Comparison of ENCODE assay signal across 8 mouse cellular contexts in the genomic region with DNA sequence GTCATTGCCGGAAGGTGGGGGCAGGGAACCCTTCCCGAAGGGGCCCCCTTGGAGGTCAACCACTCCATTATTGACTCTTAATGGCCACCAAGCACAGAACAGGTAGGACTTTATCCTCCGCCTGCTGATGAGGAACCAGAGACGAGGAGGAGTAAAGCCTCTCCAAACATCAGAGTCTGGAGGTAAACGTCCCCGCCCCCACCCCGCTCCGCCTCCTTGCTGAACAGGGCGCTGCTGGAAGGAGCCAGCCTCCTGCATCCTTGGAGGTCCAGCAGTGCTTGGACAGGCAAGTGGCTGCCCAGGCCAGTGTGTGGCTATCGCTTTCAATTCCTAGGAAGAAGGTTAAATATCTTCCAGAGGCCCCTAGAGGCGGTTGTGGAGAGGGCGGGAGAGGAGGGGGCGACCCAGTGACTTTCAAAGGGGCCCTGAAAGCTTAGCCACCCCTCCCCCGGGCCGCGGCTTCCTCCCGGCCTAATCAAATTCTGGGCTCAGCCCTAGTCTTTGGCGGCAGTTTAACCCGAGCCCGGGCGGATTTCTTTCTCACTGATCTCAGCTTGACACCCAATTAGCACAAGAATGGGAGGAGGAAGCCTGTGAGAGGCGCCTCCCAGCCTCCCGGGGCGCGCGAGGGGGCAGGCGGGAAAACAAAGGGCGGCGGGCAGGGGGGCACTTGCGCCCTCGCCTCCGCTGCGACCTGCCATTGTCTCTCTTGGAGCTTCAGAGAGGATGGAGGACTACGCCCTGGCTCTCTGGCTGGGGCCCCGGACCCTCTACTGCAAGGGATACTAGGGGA. TPM values are rescaled to one million over a fixed set of nuclear protein-coding genes. Genes with fewer than 3 reads are reported as not detected.
DNase-seq lines count a peak whose midpoint lies in the region; ATAC-seq lines count a peak whose summit lies in the region.

A gene (plus strand): TSS at position 51 of the 793 bp plus-strand sequence.

- no peaks in the 10 kb centered on the region for H3K36me3 ChIP-seq in heart, embryonic 11.5 days (ENCODE audit: control insufficient read depth, insufficient read depth, low read length)
- peaks cover 11% of the 10 kb centered on the region for H3K36me3 ChIP-seq in kidney, embryonic 15.5 days
- no peaks in the 10 kb centered on the region for H3K36me3 ChIP-seq in liver, embryonic 12.5 days
- H3K36me3 ChIP-seq in stomach, embryonic 15.5 days, result peaks cover 5% of the 10 kb centered on the region; the same call in 1 of the 2 replicates

- H3K27ac ChIP-seq in heart, embryonic 11.5 days (ENCODE audit: low read depth, low read length), result peak within 1 kb of the TSS; percentile 95
- H3K27ac ChIP-seq in kidney, embryonic 15.5 days, result peak within 1 kb of the TSS; percentile 99
- peak within 1 kb of the TSS; percentile 74 for H3K27ac ChIP-seq in liver, embryonic 12.5 days
- H3K27ac ChIP-seq in stomach, embryonic 15.5 days, result peak within 1 kb of the TSS; percentile 92

- WGBS in heart, embryonic 11.5 days (ENCODE audit: insufficient replicate concordance), result 2% methylated on average over 35 of the region's 35 CpGs
- WGBS in kidney, embryonic 15.5 days, result under 1% methylated on average over 35 of the region's 35 CpGs
- 3% methylated on average over 35 of the region's 35 CpGs for WGBS in liver, embryonic 12.5 days (ENCODE audit: insufficient replicate concordance)
- 1% methylated on average over 34 of the region's 35 CpGs for WGBS in stomach, embryonic 15.5 days

- H3K9me3 ChIP-seq in heart, embryonic 11.5 days (replicated peaks; ENCODE audit: control insufficient read depth, low read length), result no peaks in the 10 kb centered on the region
- no peaks in the 10 kb centered on the region for H3K9me3 ChIP-seq in kidney, embryonic 15.5 days (replicated peaks)
- H3K9me3 ChIP-seq in liver, embryonic 12.5 days (replicated peaks), result no peaks in the 10 kb centered on the region
- H3K9me3 ChIP-seq in stomach, embryonic 15.5 days, result no peaks in the 10 kb centered on the region

- H3K4me3 ChIP-seq in heart, embryonic 11.5 days (ENCODE audit: low read depth, low read length), result peak within 1 kb of the TSS; percentile 53
- H3K4me3 ChIP-seq in kidney, embryonic 15.5 days (replicated peaks), result peak within 1 kb of the TSS; percentile 49
- H3K4me3 ChIP-seq in liver, embryonic 12.5 days, result peak within 1 kb of the TSS; percentile 57
- peak within 1 kb of the TSS; percentile 47 for H3K4me3 ChIP-seq in stomach, embryonic 15.5 days (replicated peaks)

- H3K4me2 ChIP-seq in heart, embryonic 11.5 days, result peak within 1 kb of the TSS; percentile 84
- peak within 1 kb of the TSS; percentile 73 for H3K4me2 ChIP-seq in kidney, embryonic 15.5 days
- peak within 1 kb of the TSS; percentile 87 for H3K4me2 ChIP-seq in liver, embryonic 12.5 days
- peak within 1 kb of the TSS; percentile 79 for H3K4me2 ChIP-seq in stomach, embryonic 15.5 days

- H3K27me3 ChIP-seq in heart, embryonic 11.5 days (ENCODE audit: control insufficient read depth, insufficient read depth, low read length), result no peaks in the 10 kb centered on the region
- no peaks in the 10 kb centered on the region for H3K27me3 ChIP-seq in kidney, embryonic 15.5 days
- H3K27me3 ChIP-seq in liver, embryonic 12.5 days (replicated peaks), result no peaks in the 10 kb centered on the region
- no peaks in the 10 kb centered on the region for H3K27me3 ChIP-seq in stomach, embryonic 15.5 days (replicated peaks)

- H3K9ac ChIP-seq in heart, embryonic 11.5 days (ENCODE audit: low read depth, low read length), result peak within 1 kb of the TSS; percentile 82
- peak within 1 kb of the TSS; percentile 62 for H3K9ac ChIP-seq in kidney, embryonic 15.5 days
- H3K9ac ChIP-seq in liver, embryonic 12.5 days, result peak within 1 kb of the TSS; percentile 64
- peak within 1 kb of the TSS; percentile 45; the same call in 1 of the 2 replicates for H3K9ac ChIP-seq in stomach, embryonic 15.5 days

- peaks cover 6% of the 10 kb centered on the region; the same call in 1 of the 2 replicates for H3K4me1 ChIP-seq in heart, embryonic 11.5 days (ENCODE audit: control insufficient read depth, insufficient read depth, low read length)
- peaks cover 55% of the 10 kb centered on the region for H3K4me1 ChIP-seq in kidney, embryonic 15.5 days
- peaks cover 25% of the 10 kb centered on the region for H3K4me1 ChIP-seq in liver, embryonic 12.5 days
- H3K4me1 ChIP-seq in stomach, embryonic 15.5 days, result peaks cover 14% of the 10 kb centered on the region

- ATAC-seq in CD4-positive, CD25-positive, alpha-beta regulatory T cell, adult 4 months, result peak; percentile 60
- 0 out of 2 replicates have a peak, but pooled peaks have one; percentile 36 for ATAC-seq in erythroblast, adult 5-6 weeks (replicated peaks; ENCODE audit: low FRiP score, poor library complexity, severe bottlenecking)
- ATAC-seq in heart, embryonic 11.5 days (replicated peaks; ENCODE audit: insufficient number of reproducible peaks, low FRiP score, low TSS enrichment), result peak; percentile 62
- ATAC-seq in kidney, embryonic 15.5 days (replicated peaks; ENCODE audit: low FRiP score), result peak; percentile 88
- peak; percentile 71 for ATAC-seq in liver, embryonic 12.5 days
- peak; percentile 69 for ATAC-seq in stomach, embryonic 15.5 days (ENCODE audit: insufficient read depth, low FRiP score, low read depth)

- peak; percentile 83 for DNase-seq in brain, adult 2 months (ENCODE audit: low read depth, low spot score)
- peak; percentile 62 for DNase-seq in naive thymus-derived CD4-positive, alpha-beta T cell, adult 2 months (ENCODE audit: low read depth)

RNA-seq across cellular contexts. Expression of the gene that starts here (rescaled TPM):
- 10 to 100 TPM; 21.1 to 25.3 TPM for polyA plus RNA-seq in CD4-positive, CD25-positive, alpha-beta regulatory T cell, adult 4 months (2017; shearing (Covaris generic))
- total RNA-seq in erythroblast, adult 5-6 weeks (2015; ENCODE audit: low replicate concordance), result 5.4 and 8.2 TPM in 2 replicates
- total RNA-seq in erythroblast, adult 5-6 weeks (2017; ENCODE audit: low replicate concordance), result 5.6 and 8.9 TPM in 2 replicates
- 17.4 and 18.1 TPM in 2 replicates for polyA plus RNA-seq in heart, embryonic 11.5 days (2014; fragmentation: Nextera tagmentation; extraction: Ambion mirVana)
- 30.0 and 30.1 TPM in 2 replicates for polyA plus RNA-seq in kidney, embryonic 15.5 days (2015; fragmentation: Nextera tagmentation; extraction: Ambion mirVana)
- polyA plus RNA-seq in liver, embryonic 12.5 days (2016; fragmentation: Nextera tagmentation; extraction: Ambion mirVana), result 11.4 and 11.7 TPM in 2 replicates
- 19.1 and 20.0 TPM in 2 replicates for polyA plus RNA-seq in stomach, embryonic 15.5 days (2015; fragmentation: Nextera tagmentation; extraction: Ambion mirVana)

Comparison
In these comparisons a context has a peak if more than half of its experiments do, and no peak if none do; other contexts are left out.
1. Peak in every context shown above with its lines: DNase-seq, ATAC-seq, H3K4me3 ChIP-seq and H3K27ac ChIP-seq.
2. ATAC-seq: peak in every context shown above with its lines; median percentile 88 in kidney, embryonic 15.5 days; 71 in liver, embryonic 12.5 days; 69 in stomach, embryonic 15.5 days; 62 in heart, embryonic 11.5 days; 60 in CD4-positive, CD25-positive, alpha-beta regulatory T cell, adult 4 months; 36 in erythroblast, adult 5-6 weeks.